31 mouse cellular contexts compared by ENCODE assay signal in the genomic region with DNA sequence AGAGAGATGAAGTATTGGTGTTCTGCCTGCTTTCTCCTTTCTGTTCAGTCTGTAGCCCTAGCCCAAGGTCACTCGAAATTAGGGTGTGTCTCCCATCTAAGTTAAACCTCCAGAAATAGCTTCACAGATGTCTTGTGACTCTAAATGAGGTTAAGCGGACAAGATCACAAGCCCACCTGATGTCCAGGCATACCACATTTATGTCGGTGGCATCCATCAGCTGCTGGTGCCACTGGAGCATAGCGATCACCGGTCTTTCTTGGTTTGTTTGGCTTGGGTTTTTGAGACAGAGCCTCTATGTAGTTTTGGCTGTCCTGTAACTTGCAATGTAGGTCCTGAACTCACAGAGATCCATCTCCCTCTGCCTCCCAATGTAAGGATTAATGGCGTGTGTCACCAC. TPM values are rescaled to one million over a fixed set of nuclear protein-coding genes. Genes with fewer than 3 reads are reported as not detected.
DNase-seq lines count a peak whose midpoint lies in the region; ATAC-seq and TF ChIP-seq lines count a peak whose summit lies in the region.
"Had no signal": no experiment of that assay in that cellular context is flagged by ENCODE, and none has a peak within 500 bp of the region (broad histone marks: within the 10 kb centered on the region; RNA-seq: fewer than 3 reads in every experiment).

No protein-coding gene starts in this region.

- TF ChIP-seq EP300 in lung, postnatal 0 days (IDR thresholded peaks at IDR 0.05): no peak

- no peak for DNase-seq in heart, embryonic 10.5 days (ENCODE audit: low spot score)
- no peak for DNase-seq in heart, postnatal 14 days
- no peak for DNase-seq in hindbrain, embryonic 14.5 days (ENCODE audit: low spot score)
- no peak for DNase-seq in hindbrain, embryonic 11.5 days (ENCODE audit: low spot score)
- no peak for DNase-seq in lung, postnatal 0 days (ENCODE audit: low spot score)
- DNase-seq in lung, postnatal 14 days: no peak
- no peak for DNase-seq in adrenal gland, postnatal 10 days
- DNase-seq: adrenal gland, adult 2 months; cerebellum, adult 2 months; cerebellum, postnatal 36 days; embryo, embryonic 11 days; kidney, adult 9 months; lung, adult 2 months; lung, postnatal 36 days; retina, postnatal 1 day; right cerebral cortex, postnatal 25 days; spleen, adult 18-20 months; thymus, postnatal 25 days had no signal

- no peaks in the 10 kb centered on the region for H3K27me3 ChIP-seq in heart, embryonic 10.5 days (ENCODE audit: insufficient read depth, poor library complexity, severe bottlenecking)
- H3K27me3 ChIP-seq in hindbrain, embryonic 14.5 days (ENCODE audit: control insufficient read depth, insufficient read depth, low read length): no peaks in the 10 kb centered on the region
- H3K27me3 ChIP-seq in hindbrain, embryonic 11.5 days (ENCODE audit: control insufficient read depth, insufficient read depth, low read length): no peaks in the 10 kb centered on the region
- H3K27me3 ChIP-seq in lung, postnatal 0 days (replicated peaks; ENCODE audit: insufficient read depth, low read length): no peaks in the 10 kb centered on the region
- H3K27me3 ChIP-seq in myocyte (ENCODE audit: control insufficient read depth, insufficient read depth, insufficient read length): no peaks in the 10 kb centered on the region
- H3K27me3 ChIP-seq: embryonic facial prominence, embryonic 13.5 days had no signal

- H3K9me3 ChIP-seq in heart, embryonic 10.5 days: no peaks in the 10 kb centered on the region
- H3K9me3 ChIP-seq in hindbrain, embryonic 14.5 days (ENCODE audit: control insufficient read depth, low read length): no peaks in the 10 kb centered on the region
- H3K9me3 ChIP-seq in hindbrain, embryonic 11.5 days (ENCODE audit: control insufficient read depth, low read length): no peaks in the 10 kb centered on the region
- no peaks in the 10 kb centered on the region for H3K9me3 ChIP-seq in lung, postnatal 0 days (ENCODE audit: low read length)
- H3K9me3 ChIP-seq: embryonic facial prominence, embryonic 13.5 days; forebrain, embryonic 12.5 days; limb, embryonic 10.5 days; midbrain, embryonic 15.5 days; neural tube, embryonic 13.5 days had no signal

- ATAC-seq in hindbrain, embryonic 14.5 days (ENCODE audit: low FRiP score): no peak
- ATAC-seq in hindbrain, embryonic 11.5 days (ENCODE audit: low FRiP score): no peak
- ATAC-seq in lung, postnatal 0 days: no peak
- ATAC-seq: CD4-positive, CD25-positive, alpha-beta regulatory T cell, adult 4 months; hindbrain, postnatal 0 days; midbrain, embryonic 15.5 days had no signal

- TF ChIP-seq CTCF in lung, postnatal 0 days (IDR thresholded peaks at IDR 0.05): no peak

- peak overlapping the region; percentile 60; the same call in 1 of the 2 replicates for H3K27ac ChIP-seq in heart, embryonic 10.5 days
- H3K27ac ChIP-seq in hindbrain, embryonic 14.5 days: no peak overlapping the region
- no peak overlapping the region for H3K27ac ChIP-seq in hindbrain, embryonic 11.5 days (ENCODE audit: low read depth, low read length)
- H3K27ac ChIP-seq in lung, postnatal 0 days (ENCODE audit: low read length): peak overlapping the region; percentile 26; the same call in 1 of the 2 replicates
- H3K27ac ChIP-seq: embryonic facial prominence, embryonic 13.5 days; forebrain, embryonic 12.5 days; hindbrain, postnatal 0 days; limb, embryonic 10.5 days; midbrain, embryonic 15.5 days; neural tube, embryonic 13.5 days had no signal

- H3K4me2 ChIP-seq in hindbrain, embryonic 14.5 days (replicated peaks): 0 out of 2 replicates have a peak overlapping the region, but pooled peaks have one; percentile 92
- no peak overlapping the region for H3K4me2 ChIP-seq in hindbrain, embryonic 11.5 days (replicated peaks; ENCODE audit: low read depth, low read length)
- H3K4me2 ChIP-seq in lung, postnatal 0 days (replicated peaks; ENCODE audit: low read depth, low read length): no peak overlapping the region
- H3K4me2 ChIP-seq in myocyte (ENCODE audit: low read depth): peak overlapping the region; percentile 86
- H3K4me2 ChIP-seq: forebrain, embryonic 12.5 days had no signal

- peaks cover 14% of the 10 kb centered on the region; the same call in 1 of the 2 replicates for H3K36me3 ChIP-seq in heart, embryonic 10.5 days
- peaks cover 11% of the 10 kb centered on the region for H3K36me3 ChIP-seq in hindbrain, embryonic 14.5 days (replicated peaks; ENCODE audit: control insufficient read depth, insufficient read depth)
- H3K36me3 ChIP-seq in hindbrain, embryonic 11.5 days (ENCODE audit: control insufficient read depth, insufficient read depth, low read length): no peaks in the 10 kb centered on the region
- no peaks in the 10 kb centered on the region for H3K36me3 ChIP-seq in lung, postnatal 0 days (ENCODE audit: insufficient read depth, low read length)
- H3K36me3 ChIP-seq in myocyte (ENCODE audit: control insufficient read depth, insufficient read depth): no peaks in the 10 kb centered on the region
- H3K36me3 ChIP-seq: midbrain, embryonic 15.5 days had no signal

- intact Hi-C loops in heart, postnatal 14 days (cut with DNase I): no loop called here

- TF ChIP-seq POLR2A in myocyte (IDR thresholded peaks at IDR 0.05; ENCODE audit: insufficient read length, low read depth): peak; percentile 31

- no peak overlapping the region for H3K9ac ChIP-seq in hindbrain, embryonic 14.5 days
- no peak overlapping the region for H3K9ac ChIP-seq in hindbrain, embryonic 11.5 days (ENCODE audit: low read depth, low read length)
- no peak overlapping the region for H3K9ac ChIP-seq in lung, postnatal 0 days (replicated peaks; ENCODE audit: low read depth)
- H3K9ac ChIP-seq: embryonic facial prominence, embryonic 13.5 days; forebrain, embryonic 12.5 days; midbrain, embryonic 15.5 days; neural tube, embryonic 13.5 days had no signal

- WGBS in heart, embryonic 10.5 days: 86% methylated on average over 6 of the region's 6 CpGs
- WGBS in hindbrain, embryonic 14.5 days: 96% methylated on average over 6 of the region's 6 CpGs
- WGBS in hindbrain, embryonic 11.5 days: 96% methylated on average over 6 of the region's 6 CpGs
- WGBS in lung, postnatal 0 days: 93% methylated on average over 6 of the region's 6 CpGs

- H3K4me3 ChIP-seq in heart, embryonic 10.5 days: no peak overlapping the region; the same call in 1 of the 2 replicates
- no peak overlapping the region for H3K4me3 ChIP-seq in hindbrain, embryonic 14.5 days (replicated peaks; ENCODE audit: low read length)
- no peak overlapping the region for H3K4me3 ChIP-seq in hindbrain, embryonic 11.5 days (ENCODE audit: low read depth, low read length)
- H3K4me3 ChIP-seq in lung, postnatal 0 days (ENCODE audit: low read depth, low read length): no peak overlapping the region
- no peak overlapping the region for H3K4me3 ChIP-seq in myocyte
- H3K4me3 ChIP-seq: embryonic facial prominence, embryonic 13.5 days; erythroblast, embryonic 14.5 days; forebrain, embryonic 12.5 days; limb, embryonic 10.5 days; midbrain, embryonic 15.5 days; neural tube, embryonic 13.5 days had no signal

- H3K79me2 ChIP-seq in myocyte (ENCODE audit: control insufficient read depth, insufficient read depth): peaks cover 13% of the 10 kb centered on the region

- H3K4me1 ChIP-seq in heart, embryonic 10.5 days: peaks cover 39% of the 10 kb centered on the region
- H3K4me1 ChIP-seq in hindbrain, embryonic 14.5 days (replicated peaks; ENCODE audit: control insufficient read depth, insufficient read depth, low read length): peaks cover 10% of the 10 kb centered on the region
- no peaks in the 10 kb centered on the region; the same call in 1 of the 2 replicates for H3K4me1 ChIP-seq in hindbrain, embryonic 11.5 days (replicated peaks; ENCODE audit: control insufficient read depth, insufficient read depth, low read length)
- H3K4me1 ChIP-seq in lung, postnatal 0 days (ENCODE audit: insufficient read depth, low read depth, low read length): no peaks in the 10 kb centered on the region

- H3ac ChIP-seq in myocyte (ENCODE audit: control insufficient read depth, insufficient read length): no peak overlapping the region

RNA-seq across cellular contexts. Expression of gene Mcrs1, which starts 2.0 kb away (rescaled TPM):
- polyA plus RNA-seq in heart, embryonic 10.5 days (2016; fragmentation: Nextera tagmentation; extraction: Ambion mirVana): 174 and 196 TPM in 2 replicates
- 10 to 100 TPM; 57.5 to 61.6 TPM for total RNA-seq in heart, postnatal 14 days (2021)
- 200 and 205 TPM in 2 replicates for polyA plus RNA-seq in hindbrain, embryonic 14.5 days (2014; fragmentation: Nextera tagmentation; extraction: Ambion mirVana)
- polyA plus RNA-seq in hindbrain, embryonic 11.5 days (2014; fragmentation: Nextera tagmentation; extraction: Ambion mirVana): 184 and 193 TPM in 2 replicates
- polyA plus RNA-seq in lung, postnatal 0 days (2015; fragmentation: Nextera tagmentation; extraction: Ambion mirVana): 96.9 and 102 TPM in 2 replicates
- 99.1 TPM for polyA plus RNA-seq in myocyte (2012; fragmentation: generic; extraction: Trizol)
- total RNA-seq in adrenal gland, postnatal 10 days (2021): 10 to 100 TPM; 40.5 to 59.5 TPM

RNA-seq across cellular contexts. Expression of gene Kcnh3, which starts 29.1 kb away (rescaled TPM):
- 0.27 and 0.28 TPM in 2 replicates for polyA plus RNA-seq in heart, embryonic 10.5 days (2016; fragmentation: Nextera tagmentation; extraction: Ambion mirVana)
- under 1 TPM; 0.36 to 0.68 TPM for total RNA-seq in heart, postnatal 14 days (2021)
- 0.81 and 0.96 TPM in 2 replicates for polyA plus RNA-seq in hindbrain, embryonic 14.5 days (2014; fragmentation: Nextera tagmentation; extraction: Ambion mirVana)
- 0.12 and 0.14 TPM in 2 replicates for polyA plus RNA-seq in hindbrain, embryonic 11.5 days (2014; fragmentation: Nextera tagmentation; extraction: Ambion mirVana)
- 0.21 and 0.63 TPM in 2 replicates for polyA plus RNA-seq in lung, postnatal 0 days (2015; fragmentation: Nextera tagmentation; extraction: Ambion mirVana)
- 0.17 TPM for polyA plus RNA-seq in myocyte (2012; fragmentation: generic; extraction: Trizol)
- total RNA-seq in adrenal gland, postnatal 10 days (2021): 1 to 10 TPM; 1.6 to 1.8 TPM
- total RNA-seq: gastrocnemius, adult 18-20 months; hematopoietic stem cell, adult 5-6 weeks had no signal
- polyA plus RNA-seq: limb, embryonic 10.5 days; liver, adult 2 months had no signal

RNA-seq across cellular contexts. Expression of gene Prpf40b, which starts 41.1 kb away (rescaled TPM):
- 40.0 and 54.7 TPM in 2 replicates for polyA plus RNA-seq in heart, embryonic 10.5 days (2016; fragmentation: Nextera tagmentation; extraction: Ambion mirVana)
- total RNA-seq in heart, postnatal 14 days (2021): 10 to 100 TPM; 25.5 to 26.3 TPM
- 84.7 and 89.6 TPM in 2 replicates for polyA plus RNA-seq in hindbrain, embryonic 14.5 days (2014; fragmentation: Nextera tagmentation; extraction: Ambion mirVana)
- 41.9 and 45.7 TPM in 2 replicates for polyA plus RNA-seq in hindbrain, embryonic 11.5 days (2014; fragmentation: Nextera tagmentation; extraction: Ambion mirVana)
- 37.1 and 39.9 TPM in 2 replicates for polyA plus RNA-seq in lung, postnatal 0 days (2015; fragmentation: Nextera tagmentation; extraction: Ambion mirVana)
- polyA plus RNA-seq in myocyte (2012; fragmentation: generic; extraction: Trizol): 59.7 TPM
- total RNA-seq in adrenal gland, postnatal 10 days (2021): 10 to 100 TPM; 40.4 to 57.2 TPM

RNA-seq across cellular contexts. Expression of gene Fam186b, which starts 41.9 kb away (rescaled TPM):
- polyA plus RNA-seq in heart, embryonic 10.5 days (2016; fragmentation: Nextera tagmentation; extraction: Ambion mirVana): 0.19 and 0.37 TPM in 2 replicates
- total RNA-seq in heart, postnatal 14 days (2021): not detected
- polyA plus RNA-seq in hindbrain, embryonic 14.5 days (2014; fragmentation: Nextera tagmentation; extraction: Ambion mirVana): 0.39 and 0.81 TPM in 2 replicates
- polyA plus RNA-seq in hindbrain, embryonic 11.5 days (2014; fragmentation: Nextera tagmentation; extraction: Ambion mirVana): 0.22 and 0.29 TPM in 2 replicates
- polyA plus RNA-seq in lung, postnatal 0 days (2015; fragmentation: Nextera tagmentation; extraction: Ambion mirVana): 0.07 TPM in 1 of 2 replicates, not detected in the other
- polyA plus RNA-seq in myocyte (2012; fragmentation: generic; extraction: Trizol): 0.06 TPM
- total RNA-seq in adrenal gland, postnatal 10 days (2021): 1 to 10 TPM; 1.5 to 1.9 TPM
- total RNA-seq: gastrocnemius, adult 18-20 months; liver, adult 2 months; MEL had no signal
- polyA plus RNA-seq: erythroblast, embryonic 14.5 days; liver, adult 2 months; lung, adult 2 months had no signal

Comparison
In these comparisons a context has a peak if more than half of its experiments do, and no peak if none do; other contexts are left out.
1. H3K4me2 ChIP-seq: peak in hindbrain, embryonic 14.5 days (single experiment) and myocyte (single experiment); none in hindbrain, embryonic 11.5 days (single experiment) and lung, postnatal 0 days (single experiment).
2. H3K27ac ChIP-seq: peak in heart, embryonic 10.5 days (single experiment) and lung, postnatal 0 days (single experiment); none in hindbrain, embryonic 14.5 days (single experiment) and hindbrain, embryonic 11.5 days (single experiment).